Mouse (Mus musculus) megakaryocyte, embryonic 14.5 days (primary cell): ENCODE results near the gene Ces2g.

Experiments used
- FLI1 ChIP-seq: IDR thresholded peaks from 2 replicates; pipeline ENCODE4 v1.6.1; 2012; ENCODE audit warnings: low read length, inconsistent platforms, mixed read lengths
- GATA1 ChIP-seq: IDR thresholded peaks from 3 replicates; pipeline ENCODE4 v1.6.1; 2012; ENCODE audit warnings: mixed read lengths, low read length, inconsistent platforms, borderline replicate concordance

- TF ChIP-seq GATA1 (no peak), FLI1 (no peak)
Measured at GRCm38 (mm10) chr8:104984942-104985341, 23.4 kb downstream of the Ces2g start.
